Mouse (Mus musculus): Measurements from ENCODE around the gene Scnn1a. TPM values are rescaled to one million over a fixed set of nuclear protein-coding genes. Genes with fewer than 3 reads are reported as not detected.

The Scnn1a gene
- polyA plus RNA-seq, 1 experiment = 2.9 TPM

- no peak for DNase-seq (ENCODE audit: low spot score)
These were observed 11.5 kb upstream of the Scnn1a start for GRCm38 (mm10) chr6:125308921-125309320.

- DNase-seq (ENCODE audit: low spot score) = no peak
These were observed 11.1 kb upstream of the Scnn1a start for GRCm38 (mm10) chr6:125309406-125309805.

DNA sequence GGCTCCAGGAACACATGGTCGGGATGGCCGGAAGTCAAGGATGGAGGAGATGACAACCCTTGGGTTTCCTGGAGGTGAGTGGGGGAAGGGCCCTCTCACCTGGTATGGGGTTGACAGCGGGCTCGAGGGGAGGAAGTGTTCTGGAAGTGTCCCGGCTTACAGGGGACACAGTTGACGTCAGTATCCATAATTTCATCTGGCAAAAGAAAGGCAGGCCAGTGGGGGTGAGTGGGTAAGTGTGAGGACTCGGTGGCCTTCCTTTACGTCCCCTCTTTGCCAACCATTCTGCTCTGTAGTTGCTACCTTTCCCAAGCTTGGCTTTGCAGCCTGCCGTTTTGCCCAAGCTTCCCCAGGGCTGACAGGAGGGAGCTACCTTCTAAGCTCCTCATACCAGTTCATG lies 8.3 kb upstream of the Scnn1a start:
- no peak for DNase-seq (ENCODE audit: low spot score)

GRCm38 (mm10) chr6:125312581-125313355 lies 7.7 kb upstream of the Scnn1a start:
- DNase-seq (ENCODE audit: low spot score) = no peak

GRCm38 (mm10) chr6:125313546-125314230 lies 6.8 kb upstream of the Scnn1a start, which contains the start of gene Ltbr:
Gene Ltbr, minus strand, starts transcription at chr6:125313885.
- peak; percentile 86 for DNase-seq (ENCODE audit: low spot score)

GRCm38 (mm10) chr6:125314231-125314563 lies 6.3 kb upstream of the Scnn1a start:
- no peak for DNase-seq (ENCODE audit: low spot score)

- no peak for DNase-seq (ENCODE audit: low spot score)
These were observed 5.7 kb upstream of the Scnn1a start for GRCm38 (mm10) chr6:125314746-125315145.

GRCm38 (mm10) chr6:125317077-125317476 lies 3.4 kb upstream of the Scnn1a start:
- no peak for DNase-seq (ENCODE audit: low spot score)

- DNase-seq (ENCODE audit: low spot score) = no peak
These were observed 1.2 kb upstream of the Scnn1a start for GRCm38 (mm10) chr6:125318981-125319918.

GRCm38 (mm10) chr6:125319919-125320296 lies 551 bp upstream of the Scnn1a start:
- no peak for DNase-seq (ENCODE audit: low spot score)

- DNase-seq (ENCODE audit: low spot score) = no peak
These were observed 826 bp downstream of the Scnn1a start for GRCm38 (mm10) chr6:125321114-125321855.

DNA sequence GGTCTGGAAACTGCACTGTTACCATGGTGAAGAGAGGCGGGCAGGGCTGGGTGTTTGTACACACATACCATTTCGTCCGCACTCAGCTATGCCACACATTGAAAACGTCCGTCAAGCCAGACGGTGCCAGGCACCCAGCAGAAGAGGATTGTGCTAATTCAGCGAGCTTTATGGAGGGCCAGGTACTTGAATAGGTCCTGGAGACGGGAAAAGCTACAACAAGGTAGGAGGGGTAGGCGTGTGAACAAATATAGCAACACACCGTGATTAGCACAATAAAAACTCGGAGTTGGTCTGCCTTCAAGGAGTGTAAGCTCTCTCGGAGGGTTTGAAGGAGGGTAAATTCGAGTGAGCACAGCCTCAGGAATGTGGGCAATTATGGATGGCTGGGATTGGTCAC lies 2.3 kb downstream of the Scnn1a start:
- no peak for DNase-seq (ENCODE audit: low spot score)

GRCm38 (mm10) chr6:125323547-125323946 lies 3.1 kb downstream of the Scnn1a start:
- DNase-seq (ENCODE audit: low spot score) = no peak

GRCm38 (mm10) chr6:125325337-125325736 lies 4.9 kb downstream of the Scnn1a start:
- no peak for DNase-seq (ENCODE audit: low spot score)

DNA sequence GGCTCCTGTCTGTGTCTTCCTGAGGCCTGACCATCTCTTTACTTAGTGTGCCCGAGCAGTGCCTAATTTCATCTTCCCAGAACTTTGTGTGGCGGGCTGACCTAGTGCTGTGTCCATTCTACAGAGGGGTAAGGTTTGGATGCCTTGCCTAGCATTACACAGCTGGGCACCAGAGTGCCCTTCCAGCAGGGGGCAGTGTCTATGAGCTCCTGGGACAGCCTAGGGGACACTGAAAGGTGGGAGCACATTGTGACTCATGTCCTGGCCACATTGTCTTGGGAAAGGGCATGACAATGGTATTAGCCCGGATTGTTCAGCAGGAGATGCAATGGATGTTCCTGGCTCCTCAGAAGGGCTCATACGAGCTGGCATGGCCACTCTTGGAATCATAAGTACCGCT lies 7.8 kb downstream of the Scnn1a start:
- DNase-seq (ENCODE audit: low spot score) = no peak

DNA sequence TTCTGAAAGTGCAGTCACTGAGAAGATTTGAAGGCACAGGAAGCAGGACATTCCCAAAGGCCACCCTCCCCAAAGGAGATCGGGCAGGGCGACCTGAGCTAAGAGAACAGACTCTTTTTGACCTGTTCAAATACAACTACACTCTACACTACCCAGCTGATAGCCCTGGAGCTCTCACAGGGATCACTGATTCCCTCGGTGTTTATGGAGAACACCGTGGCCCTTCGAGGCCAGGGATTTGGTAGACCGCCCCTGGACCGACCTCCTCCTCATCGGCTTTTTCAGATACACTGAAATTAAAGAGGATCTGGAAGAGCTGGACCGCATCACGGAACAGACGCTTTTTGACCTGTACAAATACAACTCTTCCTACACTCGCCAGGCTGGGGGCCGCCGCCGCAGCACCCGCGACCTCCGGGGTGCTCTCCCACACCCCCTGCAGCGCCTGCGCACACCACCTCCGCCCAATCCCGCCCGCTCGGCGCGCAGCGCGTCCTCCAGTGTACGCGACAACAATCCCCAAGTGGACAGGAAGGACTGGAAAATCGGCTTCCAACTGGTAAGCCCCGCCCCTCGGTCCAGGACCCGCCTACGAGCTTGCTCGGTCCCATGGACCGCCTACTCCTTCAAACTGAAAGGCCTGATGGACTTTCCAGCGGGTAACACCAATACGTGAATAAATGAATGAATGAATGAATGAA lies 10.3 kb downstream of the Scnn1a start:
- peak; percentile 81 for DNase-seq (ENCODE audit: low spot score)

- DNase-seq (ENCODE audit: low spot score) = no peak
These were observed 12.8 kb downstream of the Scnn1a start for GRCm38 (mm10) chr6:125333112-125333899.

DNA sequence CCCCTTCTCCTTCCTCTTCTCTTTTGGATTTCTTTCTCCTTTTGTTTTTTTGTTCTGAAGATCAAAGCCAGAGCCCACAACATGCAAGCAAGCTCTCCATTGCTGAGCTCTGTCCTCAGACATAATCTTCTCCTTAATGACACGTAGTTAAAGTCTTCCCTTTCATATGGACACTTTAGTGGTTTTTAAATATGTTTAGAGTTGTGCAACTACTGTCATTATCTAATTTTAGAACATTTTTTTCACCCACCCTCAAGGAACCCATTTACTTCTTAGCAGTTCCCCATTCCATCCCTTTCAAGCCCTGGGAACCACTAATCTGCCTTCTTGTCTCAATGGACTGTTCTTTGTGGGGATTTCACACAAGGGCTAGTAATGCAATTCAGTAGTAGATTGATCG lies 13.9 kb downstream of the Scnn1a start:
- DNase-seq (ENCODE audit: low spot score) = no peak

GRCm38 (mm10) chr6:125338791-125339660 lies 18.6 kb downstream of the Scnn1a start:
- DNase-seq (ENCODE audit: low spot score) = no peak
